Mouse (Mus musculus): Measurements from ENCODE around the gene Sdc1. TPM values are rescaled to one million over a fixed set of nuclear protein-coding genes. Genes with fewer than 3 reads are reported as not detected.
A peak's percentile ranks its signal among the peaks of the same experiment; 100 is the strongest.

Gene Sdc1
- polyA plus RNA-seq, 1 experiment from 2014 or later = 109 TPM

DNA sequence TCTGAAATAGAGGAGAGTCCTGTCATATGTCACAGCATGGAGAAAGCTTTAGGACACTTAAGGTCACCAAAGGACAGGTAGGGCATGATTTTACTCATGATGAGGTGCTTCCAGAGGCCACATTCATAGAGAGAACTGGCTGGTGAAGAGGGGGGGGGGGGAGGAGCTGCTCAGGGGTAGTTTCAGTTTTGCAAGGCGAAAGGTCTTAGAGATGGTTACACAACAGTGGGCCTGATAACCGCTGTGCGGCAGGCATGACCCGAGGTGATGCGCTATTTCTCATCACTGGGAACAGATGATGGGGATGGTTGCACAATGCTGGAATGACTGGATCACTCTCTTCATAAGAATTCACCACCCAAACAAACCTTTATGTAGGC lies 58.5 kb downstream of the Sdc1 start:
- Histone ChIP-seq H3K4me1 (ENCODE audit: control insufficient read depth, insufficient read depth, low read length) (peaks cover 4% of the 10 kb centered on the region; the same call in 1 of the 2 replicates), H3K27ac (ENCODE audit: low read length) (no peak overlapping the region), H3K9me3 (ENCODE audit: control insufficient read depth, low read length) (no peaks in the 10 kb centered on the region), H3K4me2 (ENCODE audit: low read depth, low read length) (no peak overlapping the region), H3K9ac (ENCODE audit: low read depth, low read length) (no peak overlapping the region), H3K27me3 (replicated peaks; ENCODE audit: control insufficient read depth, insufficient read depth, low read length) (no peaks in the 10 kb centered on the region), H3K36me3 (ENCODE audit: control insufficient read depth, insufficient read depth, low read length) (no peaks in the 10 kb centered on the region), H3K4me3 (ENCODE audit: low read length) (no peak overlapping the region)
- ATAC-seq = peak; percentile 41; the same call in 1 of the 2 replicates
- 77% methylated on average over 5 of the region's 5 CpGs for WGBS

DNA sequence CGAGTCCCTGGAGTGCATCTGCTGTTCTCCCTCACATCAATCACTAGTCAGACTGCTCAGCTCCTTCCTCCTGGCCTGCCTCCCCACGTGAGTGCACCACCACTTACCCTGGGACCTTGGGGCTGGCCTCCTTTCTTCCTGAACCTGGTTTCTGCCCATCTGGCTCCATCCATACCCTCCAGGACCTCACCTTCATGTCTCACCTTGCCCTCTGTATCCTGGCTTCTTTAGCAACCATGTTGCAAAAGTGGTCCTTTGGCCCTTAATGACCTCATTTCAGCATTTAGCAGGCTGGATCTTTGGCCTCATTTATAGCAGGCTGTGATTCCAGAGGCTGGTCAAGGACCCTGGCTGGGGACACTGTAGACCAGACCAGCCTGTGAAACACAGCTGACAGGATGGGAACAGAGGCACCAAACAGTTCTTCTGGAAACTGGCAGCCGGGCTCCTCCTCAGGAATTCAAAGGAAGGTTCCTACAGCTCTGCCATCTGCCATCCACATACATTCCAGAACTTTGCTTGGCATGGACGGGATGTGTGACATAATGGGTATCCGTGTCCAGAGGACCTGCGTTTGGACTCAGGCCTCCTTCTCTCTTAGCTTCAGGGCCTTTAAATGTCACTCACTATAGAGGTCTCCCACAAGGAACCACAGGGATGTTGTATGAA lies 60.0 kb downstream of the Sdc1 start:
- WGBS = 66% methylated on average over 6 of the region's 6 CpGs
- no peaks in the 10 kb centered on the region for H3K27me3 ChIP-seq (replicated peaks; ENCODE audit: control insufficient read depth, insufficient read depth, low read length)
- H3K27ac ChIP-seq (ENCODE audit: low read length) = no peak overlapping the region
- H3K36me3 ChIP-seq (ENCODE audit: control insufficient read depth, insufficient read depth, low read length) = no peaks in the 10 kb centered on the region
- no peak for ATAC-seq
- H3K9ac ChIP-seq (ENCODE audit: low read depth, low read length) = no peak overlapping the region
- H3K9me3 ChIP-seq (ENCODE audit: control insufficient read depth, low read length) = no peaks in the 10 kb centered on the region
- no peak overlapping the region for H3K4me3 ChIP-seq (ENCODE audit: low read length)
- H3K4me1 ChIP-seq (ENCODE audit: control insufficient read depth, insufficient read depth, low read length) = no peaks in the 10 kb centered on the region
- H3K4me2 ChIP-seq (ENCODE audit: low read depth, low read length) = no peak overlapping the region

DNA sequence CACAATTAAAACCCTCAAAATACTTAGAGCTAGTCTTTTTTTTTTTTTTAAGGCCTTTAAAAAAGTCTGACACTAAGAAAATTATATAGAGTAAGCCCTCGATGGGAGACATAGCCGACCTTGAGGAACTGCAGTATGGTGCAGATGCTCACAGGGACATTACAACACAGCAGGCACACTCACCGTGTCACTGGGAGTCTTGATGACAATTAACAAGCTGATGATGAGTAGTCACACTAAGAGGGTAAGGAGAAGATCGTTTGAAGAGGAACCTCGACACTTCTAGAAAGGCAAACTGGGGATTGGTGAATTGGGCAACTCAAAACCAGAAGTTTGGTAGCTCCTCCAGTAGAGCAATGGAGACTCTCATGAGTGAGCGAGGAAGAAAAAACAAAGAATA lies 60.6 kb downstream of the Sdc1 start:
- Histone ChIP-seq H3K27ac (ENCODE audit: low read length) (no peak overlapping the region), H3K27me3 (replicated peaks; ENCODE audit: control insufficient read depth, insufficient read depth, low read length) (no peaks in the 10 kb centered on the region), H3K36me3 (ENCODE audit: control insufficient read depth, insufficient read depth, low read length) (no peaks in the 10 kb centered on the region), H3K4me3 (ENCODE audit: low read length) (no peak overlapping the region), H3K4me1 (ENCODE audit: control insufficient read depth, insufficient read depth, low read length) (no peaks in the 10 kb centered on the region), H3K9ac (ENCODE audit: low read depth, low read length) (no peak overlapping the region), H3K4me2 (ENCODE audit: low read depth, low read length) (no peak overlapping the region), H3K9me3 (ENCODE audit: control insufficient read depth, low read length) (no peaks in the 10 kb centered on the region)
- ATAC-seq = no peak
- WGBS = 80% methylated on average over 6 of the region's 6 CpGs

DNA sequence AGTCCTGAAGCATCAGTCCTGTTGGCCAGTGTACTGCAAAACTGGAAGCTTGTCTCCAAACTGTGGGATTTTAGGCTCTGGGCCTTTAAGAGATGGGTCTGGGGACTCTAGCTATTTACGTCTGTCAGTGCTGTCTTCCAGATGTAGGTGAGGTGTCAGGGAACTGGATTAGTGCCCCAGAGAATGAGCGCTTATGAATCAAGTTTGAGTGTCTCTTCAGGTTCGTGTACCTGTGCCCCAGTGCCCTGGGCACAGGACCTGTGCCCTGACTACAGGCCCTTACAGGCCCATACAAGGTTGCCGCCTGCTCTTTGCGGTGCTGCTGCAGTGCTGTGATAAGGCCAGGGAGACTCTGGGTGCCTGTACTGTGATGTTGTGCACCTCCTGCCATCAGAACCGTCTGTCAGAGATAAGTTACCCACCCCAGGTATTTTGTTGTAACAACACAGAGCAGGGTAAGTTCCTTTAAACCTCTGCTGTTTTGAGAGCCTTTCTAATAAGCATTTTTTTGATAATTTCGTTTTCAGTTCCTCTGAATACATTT lies 69.7 kb downstream of the Sdc1 start:
- Histone ChIP-seq H3K27ac (ENCODE audit: low read length) (no peak overlapping the region), H3K36me3 (ENCODE audit: control insufficient read depth, insufficient read depth, low read length) (no peaks in the 10 kb centered on the region), H3K9me3 (ENCODE audit: control insufficient read depth, low read length) (no peaks in the 10 kb centered on the region), H3K4me3 (ENCODE audit: low read length) (no peak overlapping the region), H3K4me2 (ENCODE audit: low read depth, low read length) (no peak overlapping the region), H3K9ac (ENCODE audit: low read depth, low read length) (no peak overlapping the region), H3K27me3 (replicated peaks; ENCODE audit: control insufficient read depth, insufficient read depth, low read length) (no peaks in the 10 kb centered on the region), H3K4me1 (ENCODE audit: control insufficient read depth, insufficient read depth, low read length) (no peaks in the 10 kb centered on the region)
- WGBS = 73% methylated on average over 7 of the region's 7 CpGs
- ATAC-seq = peak; percentile 76

DNA sequence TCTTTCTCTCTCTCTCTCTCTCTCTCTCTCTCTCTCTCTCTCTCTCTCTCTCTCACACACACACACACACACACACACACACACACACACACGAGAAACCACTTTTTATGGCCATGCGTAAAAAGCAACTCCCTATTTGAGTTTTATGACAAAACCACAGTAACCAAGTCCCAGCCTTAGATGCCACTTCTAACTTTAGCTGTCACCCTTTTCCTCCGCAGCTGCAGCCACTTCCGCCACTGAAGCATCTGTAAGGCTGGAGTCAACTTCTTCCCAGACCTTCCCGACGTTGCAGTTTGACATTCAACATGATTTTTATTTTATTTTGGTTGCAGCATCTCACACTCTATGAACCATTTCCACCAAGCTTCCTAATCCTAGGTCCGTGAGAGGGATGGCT lies 71.6 kb downstream of the Sdc1 start:
- H3K27ac ChIP-seq (ENCODE audit: low read length) = no peak overlapping the region
- no peak for ATAC-seq

More for the DNA sequence above, 71.6 kb downstream of the Sdc1 start:
- 73% methylated on average over 7 of the region's 7 CpGs for WGBS
- no peaks in the 10 kb centered on the region for H3K9me3 ChIP-seq (ENCODE audit: control insufficient read depth, low read length)
- H3K4me1 ChIP-seq (ENCODE audit: control insufficient read depth, insufficient read depth, low read length) = no peaks in the 10 kb centered on the region
- no peak overlapping the region for H3K4me3 ChIP-seq (ENCODE audit: low read length)
- no peaks in the 10 kb centered on the region for H3K27me3 ChIP-seq (replicated peaks; ENCODE audit: control insufficient read depth, insufficient read depth, low read length)
- no peak overlapping the region for H3K9ac ChIP-seq (ENCODE audit: low read depth, low read length)
- no peaks in the 10 kb centered on the region for H3K36me3 ChIP-seq (ENCODE audit: control insufficient read depth, insufficient read depth, low read length)
- no peak overlapping the region for H3K4me2 ChIP-seq (ENCODE audit: low read depth, low read length)

Other genes with a start within 250 kb of the Sdc1 start
- gene Slc7a15, start 172.3 kb upstream of the Sdc1 start, polyA plus RNA-seq (2015; fragmentation: Nextera tagmentation; extraction: Ambion mirVana) = 0.36 and 0.44 TPM in 2 replicates
- 31.9 and 34.3 TPM in 2 replicates for gene Pum2, start 97.2 kb upstream of the Sdc1 start, polyA plus RNA-seq (2015; fragmentation: Nextera tagmentation; extraction: Ambion mirVana)
- 244 and 257 TPM in 2 replicates for gene Laptm4a, start 150.3 kb downstream of the Sdc1 start, polyA plus RNA-seq (2015; fragmentation: Nextera tagmentation; extraction: Ambion mirVana)
- 0.04 and 0.07 TPM in 2 replicates for gene Matn3, start 176.6 kb downstream of the Sdc1 start, polyA plus RNA-seq (2015; fragmentation: Nextera tagmentation; extraction: Ambion mirVana)
- 7.8 and 8.2 TPM in 2 replicates for gene Wdr35, start 202.6 kb downstream of the Sdc1 start, polyA plus RNA-seq (2015; fragmentation: Nextera tagmentation; extraction: Ambion mirVana)